Mouse (Mus musculus) gastrocnemius, adult 18-20 months (tissue): ENCODE results near the gene Exoc3l4. TPM values are rescaled to one million over a fixed set of nuclear protein-coding genes. Genes with fewer than 3 reads are reported as not detected.
A peak's percentile ranks its signal among the peaks of the same experiment; 100 is the strongest.

Source experiments
- DNase-seq: peaks from one replicate; pipeline ENCODE4 v3.0.0; 2021; ENCODE audit warnings: low spot score
- long read RNA-seq, 2 experiments: library from polyadenylated mRNA; stranded (forward); transcript quantifications; one replicate each; pipeline ENCODE4 v2.0.0; 2021
- total RNA-seq, 2 experiments: library from RNA; stranded (reverse); gene quantifications; 2 replicates each; pipeline ENCODE4 v1.2.3; 2021

Exoc3l4 gene
- total RNA-seq = 1 to 10 TPM; 2.0 to 3.4 TPM
- long read RNA-seq, experiment 1, partial matches to known transcripts = 0 of 3 reads
- long read RNA-seq, experiment 1, other reads (novel, unspliced or antisense) = 2 of 3 reads
- long read RNA-seq, experiment 2 = 0 reads

DNA sequence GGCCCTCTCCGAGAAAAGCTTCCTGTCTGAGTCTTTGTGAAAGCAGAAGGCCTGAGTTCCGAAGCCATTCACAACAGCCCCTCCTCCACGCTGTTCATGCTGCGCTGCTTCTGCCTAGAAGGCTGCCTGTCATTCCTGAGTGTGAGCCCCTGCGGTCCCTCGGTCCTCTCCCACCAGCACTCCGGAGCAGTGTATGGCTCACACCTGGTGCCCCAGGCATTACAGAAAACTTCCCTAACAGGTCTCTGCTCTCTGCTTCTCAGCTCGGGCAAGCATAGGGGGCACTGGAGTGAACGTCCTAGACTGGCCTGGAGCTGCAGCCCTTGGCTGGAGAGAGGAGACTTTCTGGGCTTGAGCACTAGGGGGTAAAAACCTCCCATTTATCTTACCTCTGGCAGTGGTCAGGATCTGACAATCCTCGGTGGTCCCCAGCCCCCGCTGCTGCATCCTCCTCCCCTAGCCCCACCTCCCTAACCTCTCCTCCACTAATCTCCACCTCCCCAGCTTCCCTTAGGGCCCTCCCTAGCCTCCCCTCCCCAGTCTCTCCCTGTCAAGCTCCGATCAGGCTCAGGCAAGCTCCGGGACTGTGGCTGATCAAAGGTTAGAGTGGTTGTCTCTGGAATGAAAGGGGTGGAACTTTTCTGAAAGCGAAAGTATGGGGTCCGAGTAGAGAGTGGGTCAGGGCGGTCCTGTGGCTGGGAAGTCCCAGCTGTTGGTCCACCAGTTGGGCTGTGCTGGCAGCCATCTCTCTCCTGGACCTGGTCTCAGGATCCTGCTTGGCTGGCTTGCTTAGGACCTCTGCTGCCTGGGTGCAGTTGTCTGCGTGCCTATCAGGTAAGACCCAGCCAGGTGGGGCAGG, at the start of gene Exoc3l4:
Gene Exoc3l4, plus strand, starts transcription at position 97 of the 859 bp plus-strand sequence.
- DNase-seq = no peak

DNA sequence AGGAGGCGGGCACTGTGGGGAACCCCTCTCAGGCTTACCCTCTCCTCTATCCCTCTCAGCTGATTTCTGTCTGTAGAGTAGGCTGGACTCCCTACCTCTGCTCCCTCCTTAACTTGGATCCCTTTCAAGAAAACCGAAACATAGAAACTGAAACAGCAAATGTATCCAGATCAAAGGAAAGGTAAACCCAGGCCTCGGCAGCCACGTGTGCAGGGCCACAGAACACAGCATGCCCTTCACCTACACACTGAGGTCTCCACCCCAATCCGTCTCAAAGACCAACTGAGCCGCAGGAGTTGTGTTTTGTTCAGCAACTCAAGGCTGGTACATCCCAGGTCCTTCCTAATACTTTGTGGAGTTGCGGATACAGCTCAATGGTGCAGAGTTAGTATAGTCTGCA, 49.8 kb upstream of the Exoc3l4 start:
- DNase-seq = no peak

GRCm38 (mm10) chr12:111370249-111370648, 46.6 kb upstream of the Exoc3l4 start:
- DNase-seq = no peak

- no peak for DNase-seq
These were observed 44.9 kb upstream of the Exoc3l4 start for GRCm38 (mm10) chr12:111371905-111372304.

DNA sequence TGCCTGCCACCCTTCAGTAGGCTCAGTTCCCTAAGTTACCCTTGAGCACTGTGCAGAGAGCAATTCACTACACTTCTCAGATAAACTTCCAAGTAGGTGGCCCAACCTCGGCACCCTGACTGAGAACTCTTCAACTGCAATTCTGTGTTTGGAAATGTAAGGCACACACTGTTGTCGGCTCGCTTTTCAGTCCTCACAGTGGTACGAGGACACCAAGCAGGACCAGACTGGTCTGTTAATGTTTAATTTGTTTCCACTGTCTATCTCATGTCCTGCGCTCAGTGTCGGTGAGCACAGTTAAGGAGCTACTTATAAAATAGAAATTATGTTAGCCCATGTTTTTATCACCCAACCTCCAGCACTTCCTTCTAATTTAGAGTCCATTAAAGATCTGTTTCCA, 43.4 kb upstream of the Exoc3l4 start:
- no peak for DNase-seq

GRCm38 (mm10) chr12:111374727-111375126, 42.1 kb upstream of the Exoc3l4 start:
- no peak for DNase-seq

- DNase-seq = no peak
These were observed 41.3 kb upstream of the Exoc3l4 start for GRCm38 (mm10) chr12:111375559-111375958.

DNA sequence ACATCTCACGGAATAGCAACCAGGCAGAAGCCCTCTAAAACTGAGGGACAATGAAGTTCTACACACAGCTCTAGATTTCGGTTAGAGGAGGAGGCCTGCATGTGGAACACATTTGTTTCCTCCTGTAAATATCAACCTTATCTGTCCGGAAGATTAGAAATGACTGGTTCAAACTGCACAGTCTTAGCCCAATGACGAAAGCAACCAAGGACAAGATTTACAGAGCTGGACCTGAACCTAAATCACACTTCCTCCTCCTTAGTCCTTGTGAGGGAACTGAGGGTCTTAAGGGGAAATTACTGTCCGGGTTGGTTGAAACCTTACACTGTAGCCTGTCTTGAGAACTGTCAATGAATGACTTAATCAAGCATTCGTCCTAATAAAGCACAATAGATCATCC, 40.8 kb upstream of the Exoc3l4 start:
- DNase-seq = no peak

GRCm38 (mm10) chr12:111376826-111377331, 39.9 kb upstream of the Exoc3l4 start:
- peak; percentile 50 for DNase-seq

DNA sequence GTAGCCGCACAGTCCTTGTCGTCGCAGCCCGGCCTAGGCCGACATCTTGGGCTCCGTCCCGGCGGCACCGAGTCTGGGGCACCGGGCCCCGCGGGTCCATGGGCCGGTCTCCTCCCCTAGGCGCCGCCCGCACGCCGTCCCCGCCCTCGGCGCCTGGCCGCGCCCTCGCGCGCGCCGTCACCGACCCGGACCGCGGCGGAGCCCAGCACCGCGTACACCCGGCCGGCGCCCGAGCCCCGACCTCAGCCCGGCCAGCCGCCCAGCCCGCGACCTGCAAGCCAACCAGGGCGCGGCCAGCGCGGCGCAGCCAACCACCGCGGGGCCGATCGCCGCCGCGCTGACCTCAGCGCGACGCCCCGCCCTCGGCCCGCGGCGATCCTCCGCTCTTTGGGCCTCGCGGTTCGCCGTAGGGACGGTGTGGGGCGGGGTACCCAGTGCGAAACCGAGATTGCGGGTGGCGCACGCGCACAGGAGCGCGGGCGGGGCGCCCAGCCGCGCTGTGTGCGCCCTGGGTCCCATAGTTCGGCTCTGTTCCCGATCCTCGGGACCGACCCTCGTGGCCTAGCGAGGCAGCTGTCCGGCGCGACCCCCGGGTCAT, 39.3 kb upstream of the Exoc3l4 start, which contains the start of gene Cdc42bpb:
Gene Cdc42bpb, minus strand, starts transcription at position 343 of the 598 bp plus-strand sequence.
- DNase-seq = peak; percentile 93

GRCm38 (mm10) chr12:111377986-111378490, 38.8 kb upstream of the Exoc3l4 start:
- no peak for DNase-seq

DNA sequence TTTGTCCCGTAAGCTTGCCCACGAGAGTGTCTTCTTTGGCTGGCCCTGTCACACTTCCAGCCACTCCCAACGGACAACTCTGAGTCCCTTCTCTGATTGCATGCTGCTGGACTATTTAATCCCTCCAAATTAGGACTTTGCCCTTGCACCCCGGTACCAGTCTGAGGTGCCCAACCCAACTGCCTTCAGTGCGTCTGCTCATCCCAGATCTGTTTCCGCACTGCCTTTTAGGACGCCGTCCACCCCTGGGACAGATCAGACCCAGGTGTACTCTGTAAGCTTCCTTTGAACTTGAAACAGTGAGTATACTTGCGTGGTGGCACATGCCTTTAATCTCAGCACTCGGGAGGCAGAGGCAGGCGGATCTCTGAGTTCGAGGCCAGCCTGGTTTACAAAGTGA, 38.0 kb upstream of the Exoc3l4 start:
- no peak for DNase-seq

- DNase-seq = no peak
These were observed 30.8 kb upstream of the Exoc3l4 start for GRCm38 (mm10) chr12:111385883-111386641.

DNA sequence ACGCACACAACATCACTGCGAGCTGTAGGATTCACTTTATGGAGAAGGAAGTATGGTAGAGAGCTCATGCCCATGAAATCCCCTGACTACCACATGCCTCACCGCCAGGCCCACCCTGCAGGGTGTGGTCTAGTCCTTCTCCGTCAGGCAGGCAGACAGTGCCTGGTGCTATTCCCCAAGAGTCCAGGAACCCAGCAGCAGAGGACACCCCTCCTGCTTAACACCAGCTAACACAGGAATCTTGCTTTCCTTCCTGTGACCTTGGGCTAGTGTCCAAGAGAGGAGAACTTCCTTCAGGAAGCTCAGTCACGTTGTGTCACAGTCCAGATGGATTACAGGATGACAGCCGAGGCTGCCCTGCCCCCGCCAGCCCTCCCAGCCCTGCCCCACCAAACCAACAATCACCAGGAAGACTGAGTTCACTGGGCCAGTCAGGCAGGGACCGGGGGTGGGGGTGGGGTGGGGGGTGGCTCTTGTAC, 30.1 kb upstream of the Exoc3l4 start:
- DNase-seq = peak; percentile 30

DNA sequence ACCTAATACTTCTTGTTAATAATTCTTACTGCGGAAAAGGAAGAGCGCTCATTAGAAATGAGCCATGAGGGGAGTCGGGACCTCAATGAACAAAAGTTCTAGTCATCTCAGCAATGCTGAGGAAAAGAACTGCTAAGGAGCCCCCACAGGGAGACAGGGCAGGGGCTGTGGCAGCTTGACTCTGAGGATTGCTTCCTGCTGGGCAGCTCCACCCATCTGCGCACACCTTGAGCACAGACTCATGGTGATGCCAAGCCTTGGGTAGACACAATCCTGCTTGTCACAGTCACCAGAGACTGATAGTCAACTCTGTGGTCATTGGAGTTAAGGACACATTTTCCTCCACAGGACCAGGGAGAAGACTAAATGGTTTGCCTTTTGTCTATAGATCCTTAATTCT, 29.7 kb upstream of the Exoc3l4 start:
- no peak for DNase-seq

DNA sequence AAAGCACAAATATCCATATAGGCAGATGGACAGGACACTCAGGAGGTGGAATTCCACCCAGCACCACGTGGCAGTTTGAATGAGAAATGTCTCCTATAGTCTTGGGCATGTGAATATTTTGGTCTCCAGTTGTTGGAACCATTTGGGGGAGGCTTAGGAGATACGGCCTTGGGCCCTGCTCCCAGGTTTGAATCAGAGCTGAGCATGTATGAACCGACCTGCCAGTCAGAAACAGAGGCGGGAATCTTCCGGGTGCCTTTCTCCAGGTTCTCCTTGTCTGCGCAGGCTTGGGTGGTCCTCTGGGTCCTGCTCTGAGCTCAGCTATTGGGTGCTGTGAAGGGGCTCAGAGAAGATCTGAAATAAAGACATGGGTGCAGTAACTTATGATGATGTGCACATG, 22.8 kb upstream of the Exoc3l4 start:
- no peak for DNase-seq

- DNase-seq = no peak
These were observed 19.8 kb upstream of the Exoc3l4 start for GRCm38 (mm10) chr12:111396997-111397396.

DNA sequence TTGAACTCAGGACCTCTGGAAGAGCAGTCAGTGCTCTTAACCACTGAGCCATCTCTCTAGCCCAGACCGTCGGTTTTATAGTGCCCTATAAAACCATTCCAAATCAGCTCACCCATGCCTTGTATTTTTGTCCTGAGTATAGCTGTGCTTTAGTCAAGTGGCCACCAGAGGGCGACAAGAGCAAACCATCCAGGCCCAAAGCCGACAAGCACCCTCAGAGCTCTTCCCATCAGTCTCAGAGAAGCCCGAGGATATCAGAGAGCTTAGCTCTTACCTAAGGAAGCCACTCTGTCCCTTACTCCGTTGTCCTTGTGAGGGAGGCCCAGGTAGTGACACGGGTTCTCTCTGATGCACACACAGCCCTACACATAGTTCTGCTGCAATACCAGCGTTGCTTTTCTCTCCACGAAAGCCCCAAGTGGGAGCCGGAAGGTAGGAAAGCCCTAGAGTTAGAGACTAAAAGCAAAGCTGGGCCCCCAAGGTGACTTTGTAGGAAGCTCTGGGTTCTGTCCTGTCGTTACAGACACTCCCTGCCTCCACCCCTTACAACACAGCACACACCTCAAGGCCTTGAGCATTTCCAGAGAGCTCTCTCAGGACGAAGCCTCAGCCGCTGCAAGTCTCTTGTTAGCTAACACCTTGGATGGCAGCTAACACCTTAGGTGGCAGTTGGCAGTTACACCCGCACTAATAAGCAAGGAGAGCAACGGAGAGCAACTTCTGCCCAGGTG, 15.2 kb upstream of the Exoc3l4 start:
- DNase-seq = peak; percentile 79

DNA sequence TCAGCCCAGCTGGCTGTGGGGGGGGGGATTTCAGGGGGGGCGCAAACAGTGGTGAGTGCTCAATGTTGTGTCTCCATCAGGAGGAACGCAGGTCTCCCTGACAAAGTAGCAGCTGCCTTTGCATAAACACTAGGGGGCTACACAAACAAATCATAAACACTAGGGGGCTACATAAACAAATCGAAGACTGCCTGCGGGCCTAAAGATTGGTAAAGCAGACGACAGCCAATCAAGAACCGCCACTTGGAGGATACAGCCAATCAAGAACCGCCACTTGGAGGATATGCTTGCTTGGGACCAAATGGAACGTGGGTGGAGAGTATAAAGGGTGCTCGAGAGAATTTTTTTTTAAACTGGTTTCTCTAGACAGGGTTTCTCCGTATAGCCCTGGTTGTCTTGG, 11.9 kb upstream of the Exoc3l4 start:
- no peak for DNase-seq

GRCm38 (mm10) chr12:111406622-111407021, 10.2 kb upstream of the Exoc3l4 start, which contains the start of gene Lbhd2:
Gene Lbhd2, plus strand, starts transcription at chr12:111406809.
- no peak for DNase-seq

DNA sequence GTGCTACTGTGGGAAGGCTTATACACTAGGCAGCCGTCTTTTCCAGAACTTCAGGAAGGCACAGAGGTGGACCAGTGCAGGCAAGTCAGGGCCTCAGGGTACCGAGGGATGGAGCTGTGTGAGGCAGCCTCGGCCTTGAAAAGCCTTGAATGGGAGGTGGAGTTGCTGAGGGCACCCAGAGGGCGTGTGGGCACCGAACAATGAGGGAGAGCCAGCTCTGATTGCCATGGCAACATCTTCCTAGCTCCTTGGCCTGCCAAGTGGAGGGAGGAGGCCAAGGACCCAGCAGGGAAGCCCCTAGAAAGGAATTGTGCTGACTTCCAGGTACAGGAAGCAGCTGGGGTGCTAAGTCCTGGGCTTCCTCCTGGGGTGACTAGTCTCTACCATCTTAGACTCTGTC, 7.2 kb upstream of the Exoc3l4 start:
- DNase-seq = no peak
